Mouse (Mus musculus) mature B cell (primary cell): ENCODE results near the gene Esr2.

Experiments used
- in situ Hi-C: fragments of 300-500 bp; cut with MboI; formaldehyde crosslinking; loops from 2 replicates; pipeline ENCODE4 v1.14.3; 2019

Esr2 gene

GRCm38 (mm10) chr12:76092789-76093466, 84.1 kb downstream of the Esr2 start:
- in situ Hi-C loops, result no loop called here

DNA sequence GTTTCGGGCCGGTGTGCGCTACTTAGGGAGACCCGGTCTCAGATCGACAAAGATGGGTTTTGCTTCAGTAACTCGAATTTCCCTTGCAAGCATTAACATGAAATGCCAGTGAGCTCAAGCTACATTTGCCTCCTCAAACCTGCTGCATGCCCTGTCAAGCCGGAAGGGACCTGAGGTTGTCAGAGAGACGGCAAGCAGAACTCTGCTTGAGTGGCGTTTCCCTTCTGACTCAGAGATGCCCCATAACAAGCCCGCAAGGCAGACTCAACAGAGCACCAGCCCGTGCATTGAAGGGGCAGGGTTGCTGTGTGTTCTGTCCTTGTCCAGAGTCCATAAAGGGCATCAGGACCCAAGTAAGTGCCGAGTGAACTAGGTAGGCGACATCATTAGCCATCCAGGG, 90.0 kb downstream of the Esr2 start:
- in situ Hi-C loops, result no loop called here

GRCm38 (mm10) chr12:76085956-76086905, 90.8 kb downstream of the Esr2 start:
- in situ Hi-C loops, result no loop called here

GRCm38 (mm10) chr12:76085066-76085465, 92.0 kb downstream of the Esr2 start:
- in situ Hi-C loops, result no loop called here

GRCm38 (mm10) chr12:76081557-76082211, 95.4 kb downstream of the Esr2 start:
- in situ Hi-C loops, result no loop called here

GRCm38 (mm10) chr12:76080876-76081556, 96.0 kb downstream of the Esr2 start:
- in situ Hi-C loops, result no loop called here

- in situ Hi-C loops, result no loop called here
These were observed 103.1 kb downstream of the Esr2 start for GRCm38 (mm10) chr12:76073981-76074380.

- in situ Hi-C loops, result no loop called here
These were observed 103.8 kb downstream of the Esr2 start for GRCm38 (mm10) chr12:76073066-76073826.

DNA sequence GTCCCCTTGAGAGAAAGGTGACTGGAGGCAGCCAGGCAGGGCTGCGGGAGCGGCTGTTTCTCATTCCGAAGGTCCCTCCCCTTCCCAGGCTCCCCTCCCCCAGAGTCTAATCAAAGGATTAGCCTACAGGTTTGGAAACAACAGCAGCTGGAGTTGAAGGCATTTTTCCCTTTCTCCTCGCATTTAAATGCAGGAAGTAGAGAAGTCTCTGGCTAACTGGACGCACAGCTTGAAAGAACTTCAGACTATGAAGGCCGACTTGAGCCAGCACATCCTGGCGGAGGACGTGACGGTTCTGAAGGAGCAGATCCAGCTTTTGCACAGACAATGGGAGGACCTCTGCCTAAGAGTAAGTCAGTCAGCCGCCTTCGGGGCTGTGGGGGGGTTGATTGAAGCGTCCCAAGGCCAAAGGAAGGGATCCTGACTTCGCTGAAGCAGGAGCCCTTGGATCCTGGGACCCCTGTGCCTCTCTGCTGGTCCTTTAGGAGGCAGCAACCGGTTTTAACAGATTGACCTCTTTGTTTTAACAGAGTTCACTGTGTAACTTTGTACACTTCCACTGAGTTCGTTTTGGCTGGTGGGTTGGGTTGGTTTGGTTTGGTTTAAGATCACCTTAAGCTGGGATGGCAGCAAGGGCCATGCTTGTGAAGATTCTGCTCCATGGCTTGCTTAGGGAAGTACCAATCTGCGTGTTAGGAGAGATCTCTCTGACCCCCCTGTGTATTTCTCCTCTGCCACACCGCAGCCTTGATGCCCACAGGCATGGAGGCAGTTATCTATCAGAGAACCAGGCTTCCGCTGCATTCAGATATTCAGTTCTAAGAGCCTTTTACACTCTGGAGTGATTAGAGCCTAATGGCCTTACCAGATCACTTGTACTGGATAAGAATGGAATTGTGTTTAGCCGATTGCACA, 104.9 kb downstream of the Esr2 start:
- in situ Hi-C loops, result no loop called here
